Mouse (Mus musculus): ENCODE data around the gene Ddx42. TPM values are rescaled to one million over a fixed set of nuclear protein-coding genes. Genes with fewer than 3 reads are reported as not detected.
A peak's percentile ranks its signal among the peaks of the same experiment; 100 is the strongest.

Gene Ddx42
- total and polyA plus RNA-seq, 2 experiments from 2014 or later = 34.1 to 61.9 TPM

DNA sequence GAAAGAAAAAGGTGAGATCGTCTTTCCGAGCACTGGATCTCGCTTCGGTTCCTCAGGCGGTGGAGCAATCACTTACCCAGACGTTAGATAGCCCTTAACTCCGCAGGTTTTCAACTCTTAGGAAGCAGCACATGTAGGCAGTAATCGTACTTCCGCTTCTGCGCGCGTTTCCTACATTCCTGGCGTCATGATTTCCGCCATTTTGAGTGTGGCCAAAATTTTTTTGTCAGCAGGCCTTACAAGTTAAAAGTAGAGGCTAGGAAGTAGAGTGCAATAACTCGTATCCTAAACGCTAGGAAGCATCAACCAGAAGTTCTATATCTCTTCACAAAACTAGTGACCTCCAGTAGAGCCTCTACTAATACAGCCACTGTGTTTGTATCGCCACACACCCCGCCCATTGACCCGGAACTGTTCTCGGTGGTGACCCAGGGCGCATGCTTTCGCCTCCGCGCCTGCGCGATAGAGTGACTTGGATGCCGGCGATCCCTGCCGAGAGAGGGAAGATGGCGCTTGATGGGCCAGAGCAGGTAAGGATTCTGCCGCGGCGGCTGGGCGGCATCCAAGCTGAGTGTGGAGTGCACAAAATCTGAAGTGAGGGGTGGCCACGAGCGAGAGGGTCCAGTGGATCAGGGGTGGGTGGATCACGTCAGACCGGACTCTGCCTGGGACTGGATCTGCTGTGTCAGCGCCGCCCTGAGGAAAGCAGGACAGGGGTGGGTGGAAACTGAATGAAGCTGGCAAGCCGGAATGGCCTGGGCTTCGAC is 39.1 kb downstream of the Ddx42 start, which contains the start of the genes Ftsj3 and Psmc5:
Gene Ftsj3 (minus strand): TSS at position 395 of the 767 bp plus-strand sequence.
Gene Psmc5 (plus strand): TSS at position 470 of the 767 bp plus-strand sequence.
- Histone ChIP-seq H3K4me3 (ENCODE audit: low read length) (peak within 1 kb of the TSS; percentile 61), H3K27ac (peak within 1 kb of the TSS; percentile 85), H3K27me3 (ENCODE audit: insufficient read depth, low read length) (no peaks in the 10 kb centered on the region), H3K9ac (replicated peaks; ENCODE audit: low read length) (peak within 1 kb of the TSS; percentile 74), H3K4me1 (ENCODE audit: insufficient read depth, low read length) (peaks cover 5% of the 10 kb centered on the region), H3K4me2 (ENCODE audit: low read depth, low read length) (peak within 1 kb of the TSS; percentile 91), H3K9me3 (ENCODE audit: low read length) (no peaks in the 10 kb centered on the region), H3K36me3 (ENCODE audit: insufficient read depth, low read length) (peaks cover 35% of the 10 kb centered on the region; the same call in 1 of the 2 replicates)
- DNase-seq (ENCODE audit: low spot score) = peak; percentile 98
- ATAC-seq = peak; percentile 96
- peak; percentile 60 for TF ChIP-seq CTCF (IDR thresholded peaks at IDR 0.05; ENCODE audit: low read depth)
- WGBS = under 1% methylated on average over 42 of the region's 42 CpGs

- WGBS = 71% methylated on average over 5 of the region's 5 CpGs
- Histone ChIP-seq H3K27me3 (ENCODE audit: insufficient read depth, low read length) (no peaks in the 10 kb centered on the region), H3K9me3 (ENCODE audit: low read length) (no peaks in the 10 kb centered on the region), H3K4me2 (ENCODE audit: low read depth, low read length) (peak overlapping the region; percentile 91), H3K9ac (replicated peaks; ENCODE audit: low read length) (peak overlapping the region; percentile 74), H3K4me3 (ENCODE audit: low read length) (peak overlapping the region; percentile 61), H3K27ac (no peak overlapping the region), H3K4me1 (ENCODE audit: insufficient read depth, low read length) (peaks cover 5% of the 10 kb centered on the region), H3K36me3 (ENCODE audit: insufficient read depth, low read length) (peaks cover 30% of the 10 kb centered on the region)
- DNase-seq (ENCODE audit: low spot score) (no peak), ATAC-seq (no peak)
- TF ChIP-seq CTCF (IDR thresholded peaks at IDR 0.05; ENCODE audit: low read depth) = no peak
These were observed 40.0 kb downstream of the Ddx42 start for GRCm38 (mm10) chr11:106256775-106257174.

DNA sequence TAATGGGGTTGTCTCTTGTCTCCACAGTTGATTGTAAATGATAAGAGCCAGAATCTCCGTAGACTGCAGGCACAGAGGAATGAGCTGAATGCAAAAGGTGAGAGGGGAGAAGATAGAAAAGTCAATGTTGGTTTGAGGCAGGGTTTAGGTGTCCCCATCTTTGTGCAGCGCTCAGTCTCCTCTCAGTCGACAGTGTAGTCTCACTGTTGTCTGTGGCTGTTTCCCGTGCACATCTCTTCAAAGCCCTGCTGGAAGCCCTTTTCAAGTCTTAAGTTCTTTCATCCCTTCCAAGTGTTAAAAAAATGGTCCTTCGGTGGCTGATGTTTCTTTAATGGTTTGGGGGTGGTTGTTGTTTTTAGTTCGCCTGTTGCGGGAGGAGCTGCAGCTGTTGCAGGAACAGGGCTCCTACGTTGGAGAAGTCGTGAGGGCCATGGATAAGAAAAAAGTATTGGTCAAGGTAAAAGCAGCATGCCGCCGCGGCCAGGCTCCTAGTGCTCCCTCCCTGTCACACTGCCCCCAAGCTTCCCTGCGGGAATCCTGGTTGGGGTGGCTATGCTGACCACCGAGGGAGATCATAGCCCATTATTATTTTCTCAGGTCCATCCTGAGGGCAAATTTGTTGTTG is 44.2 kb downstream of the Ddx42 start:
- 86% methylated on average over 14 of the region's 14 CpGs for WGBS
- Histone ChIP-seq H3K9me3 (ENCODE audit: low read length) (no peaks in the 10 kb centered on the region), H3K36me3 (ENCODE audit: insufficient read depth, low read length) (peaks cover 48% of the 10 kb centered on the region), H3K4me1 (ENCODE audit: insufficient read depth, low read length) (peaks cover 5% of the 10 kb centered on the region), H3K4me3 (ENCODE audit: low read length) (no peak overlapping the region), H3K27me3 (ENCODE audit: insufficient read depth, low read length) (no peaks in the 10 kb centered on the region), H3K4me2 (ENCODE audit: low read depth, low read length) (no peak overlapping the region), H3K9ac (replicated peaks; ENCODE audit: low read length) (no peak overlapping the region), H3K27ac (no peak overlapping the region)
- DNase-seq (ENCODE audit: low spot score) (no peak), ATAC-seq (no peak)
- TF ChIP-seq CTCF (IDR thresholded peaks at IDR 0.05; ENCODE audit: low read depth) = no peak

DNA sequence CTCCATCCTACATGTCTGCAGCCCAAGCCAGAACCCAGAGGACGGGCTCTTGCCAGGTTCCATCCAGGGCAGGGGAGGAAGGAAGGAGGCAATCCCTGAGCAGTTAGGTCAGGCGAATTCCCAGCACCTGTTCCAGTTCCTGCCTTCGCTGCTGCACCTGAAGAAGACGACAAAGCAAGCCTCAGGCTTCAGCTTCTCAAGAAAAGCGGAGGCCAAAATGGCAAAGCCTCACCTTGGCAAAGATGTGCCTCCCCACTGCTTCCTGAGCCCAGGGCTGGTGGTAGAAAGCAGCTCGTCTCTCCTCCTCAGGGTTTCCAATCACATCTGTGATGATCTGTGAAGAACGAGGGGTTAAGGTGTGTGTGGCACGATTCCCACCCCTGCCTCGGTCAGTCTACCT is 47.2 kb downstream of the Ddx42 start:
- H3K4me3 ChIP-seq (ENCODE audit: low read length) = no peak overlapping the region
- no peak overlapping the region for H3K27ac ChIP-seq
- ATAC-seq (no peak), DNase-seq (ENCODE audit: low spot score) (no peak)
- peaks cover 14% of the 10 kb centered on the region for H3K4me1 ChIP-seq (ENCODE audit: insufficient read depth, low read length)
- H3K4me2 ChIP-seq (ENCODE audit: low read depth, low read length) = no peak overlapping the region
- H3K27me3 ChIP-seq (ENCODE audit: insufficient read depth, low read length) = no peaks in the 10 kb centered on the region
- H3K36me3 ChIP-seq (ENCODE audit: insufficient read depth, low read length) = peaks cover 52% of the 10 kb centered on the region
- no peak overlapping the region for H3K9ac ChIP-seq (replicated peaks; ENCODE audit: low read length)
- WGBS = 90% methylated on average over 9 of the region's 9 CpGs
- H3K9me3 ChIP-seq (ENCODE audit: low read length) = no peaks in the 10 kb centered on the region
- no peak for TF ChIP-seq CTCF (IDR thresholded peaks at IDR 0.05; ENCODE audit: low read depth)

DNA sequence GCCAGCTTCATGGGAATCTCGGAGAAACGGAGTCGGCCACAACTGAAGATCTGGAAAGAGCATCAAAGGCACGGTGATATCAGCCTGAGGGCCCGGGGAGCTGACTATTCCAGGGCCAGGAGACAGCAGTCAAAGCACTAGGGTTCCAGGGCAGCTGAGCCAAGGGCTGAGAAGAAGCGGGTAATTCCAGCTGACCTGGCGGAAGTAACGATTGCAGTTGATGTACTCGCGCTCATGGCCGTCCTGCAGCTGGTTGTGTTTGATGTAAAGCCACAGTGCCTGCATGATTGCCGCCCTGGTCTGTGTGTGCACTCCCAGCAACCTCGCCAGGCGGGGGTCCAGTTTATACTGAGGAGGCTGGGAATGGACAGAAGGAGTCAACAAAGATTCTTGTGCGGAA is 48.3 kb downstream of the Ddx42 start:
- H3K27ac ChIP-seq = no peak overlapping the region
- 91% methylated on average over 15 of the region's 15 CpGs for WGBS
- no peak for TF ChIP-seq CTCF (IDR thresholded peaks at IDR 0.05; ENCODE audit: low read depth)
- peaks cover 52% of the 10 kb centered on the region for H3K36me3 ChIP-seq (ENCODE audit: insufficient read depth, low read length)
- no peak overlapping the region for H3K4me3 ChIP-seq (ENCODE audit: low read length)
- H3K4me2 ChIP-seq (ENCODE audit: low read depth, low read length) = no peak overlapping the region
- ATAC-seq = no peak
- no peaks in the 10 kb centered on the region for H3K9me3 ChIP-seq (ENCODE audit: low read length)
- peaks cover 15% of the 10 kb centered on the region for H3K4me1 ChIP-seq (ENCODE audit: insufficient read depth, low read length)
- no peaks in the 10 kb centered on the region for H3K27me3 ChIP-seq (ENCODE audit: insufficient read depth, low read length)
- no peak overlapping the region for H3K9ac ChIP-seq (replicated peaks; ENCODE audit: low read length)
- DNase-seq (ENCODE audit: low spot score) = no peak

- Histone ChIP-seq H3K9me3 (ENCODE audit: low read length) (no peaks in the 10 kb centered on the region), H3K4me2 (ENCODE audit: low read depth, low read length) (no peak overlapping the region), H3K4me3 (ENCODE audit: low read length) (no peak overlapping the region), H3K27me3 (ENCODE audit: insufficient read depth, low read length) (no peaks in the 10 kb centered on the region), H3K9ac (replicated peaks; ENCODE audit: low read length) (no peak overlapping the region), H3K36me3 (ENCODE audit: insufficient read depth, low read length) (peaks cover 52% of the 10 kb centered on the region), H3K27ac (no peak overlapping the region), H3K4me1 (ENCODE audit: insufficient read depth, low read length) (peaks cover 20% of the 10 kb centered on the region)
- ATAC-seq (no peak), DNase-seq (ENCODE audit: low spot score) (no peak)
- WGBS = 91% methylated on average over 4 of the region's 4 CpGs
- no peak for TF ChIP-seq CTCF (IDR thresholded peaks at IDR 0.05; ENCODE audit: low read depth)
These were observed 48.8 kb downstream of the Ddx42 start for GRCm38 (mm10) chr11:106265570-106265969.
